Mouse (Mus musculus) induced T-regulatory cell, adult 2 months (primary cell): ENCODE measurements around the gene Msrb1.
A peak's percentile ranks its signal among the peaks of the same experiment; 100 is the strongest.
"Not testable (repeated sequence)": the region's sequence is repeated elsewhere in the genome, so short reads cannot be mapped to it uniquely, and the experiment has no call there.

ENCODE experiments used
- DNase-seq: peaks from one replicate; pipeline ENCODE4 v3.0.0-alpha.2; 2012; ENCODE audit warnings: low read depth

The Msrb1 gene

GRCm38 (mm10) chr17:24719494-24720222 lies 16.8 kb upstream of the Msrb1 start:
- peak; percentile 99 for DNase-seq

- peak; percentile 50 for DNase-seq
Observed at GRCm38 (mm10) chr17:24720616-24721015, 15.8 kb upstream of the Msrb1 start.

GRCm38 (mm10) chr17:24721383-24721955 lies 15.0 kb upstream of the Msrb1 start:
- DNase-seq = not testable (repeated sequence)

GRCm38 (mm10) chr17:24722220-24722924 lies 14.1 kb upstream of the Msrb1 start:
- no peak for DNase-seq

- peak; percentile 38 for DNase-seq
Observed at GRCm38 (mm10) chr17:24723122-24723880, 13.1 kb upstream of the Msrb1 start.

- no peak for DNase-seq
Observed at GRCm38 (mm10) chr17:24723881-24724180, 12.6 kb upstream of the Msrb1 start.

GRCm38 (mm10) chr17:24724184-24724583 lies 12.3 kb upstream of the Msrb1 start, which contains the start of gene Ndufb10:
TSS of gene Ndufb10 (minus strand) at chr17:24724478.
- DNase-seq = peak; percentile 98

GRCm38 (mm10) chr17:24725637-24726390 lies 10.6 kb upstream of the Msrb1 start:
- DNase-seq = no peak

- DNase-seq = no peak
Observed at GRCm38 (mm10) chr17:24727618-24728017, 8.8 kb upstream of the Msrb1 start, which contains the start of gene Rpl3l. TSS of gene Rpl3l (plus strand) at chr17:24727820.

GRCm38 (mm10) chr17:24728184-24728583 lies 8.3 kb upstream of the Msrb1 start:
- DNase-seq = no peak

GRCm38 (mm10) chr17:24729067-24729466 lies 7.4 kb upstream of the Msrb1 start:
- DNase-seq = no peak

GRCm38 (mm10) chr17:24730787-24731186 lies 5.7 kb upstream of the Msrb1 start:
- DNase-seq = no peak

- no peak for DNase-seq
Observed at GRCm38 (mm10) chr17:24732233-24732935, 4.1 kb upstream of the Msrb1 start.

GRCm38 (mm10) chr17:24733434-24734050 lies 2.9 kb upstream of the Msrb1 start:
- no peak for DNase-seq

- no peak for DNase-seq
Observed at GRCm38 (mm10) chr17:24734513-24734912, 1.9 kb upstream of the Msrb1 start.

GRCm38 (mm10) chr17:24735446-24735845 lies 996 bp upstream of the Msrb1 start:
- DNase-seq = no peak

GRCm38 (mm10) chr17:24737135-24737810 lies 831 bp downstream of the Msrb1 start:
- DNase-seq = no peak

GRCm38 (mm10) chr17:24738238-24738637 lies 1.8 kb downstream of the Msrb1 start:
- no peak for DNase-seq

GRCm38 (mm10) chr17:24739926-24740325 lies 3.5 kb downstream of the Msrb1 start:
- no peak for DNase-seq

- DNase-seq = no peak
Observed at GRCm38 (mm10) chr17:24742307-24742706, 5.9 kb downstream of the Msrb1 start.
